Mouse (Mus musculus) olfactory bulb, adult 2 months (tissue): ENCODE measurements around the gene D430041D05Rik.

Source experiments
- CTCF ChIP-seq: fragments of 200-500 bp; IDR thresholded peaks from 2 replicates; pipeline ENCODE4 v1.5.1; 2012; ENCODE audit warnings: low read depth, mild to moderate bottlenecking, low read length, moderate library complexity; ENCODE audit not compliant: insufficient read depth
- POLR2A ChIP-seq: fragments of 200-500 bp; IDR thresholded peaks from 2 replicates; pipeline ENCODE4 v1.6.1; 2012; ENCODE audit warnings: mild to moderate bottlenecking, low read depth, low read length, moderate library complexity; ENCODE audit not compliant: insufficient read depth

- TF ChIP-seq POLR2A (no peak), CTCF (no peak)
Measured at GRCm38 (mm10) chr2:104163418-104163817, 247.4 kb downstream of the D430041D05Rik start.
